Mouse (Mus musculus) embryonic facial prominence, embryonic 13.5 days (tissue): ENCODE measurements around the gene Scap. TPM values are rescaled to one million over a fixed set of nuclear protein-coding genes. Genes with fewer than 3 reads are reported as not detected.
A peak's percentile ranks its signal among the peaks of the same experiment; 100 is the strongest.
"Not testable (repeated sequence)": the region's sequence is repeated elsewhere in the genome, so short reads cannot be mapped to it uniquely, and the experiment has no call there.

Source experiments
- ATAC-seq: fragments of 200-750 bp; cut with Nextera tagmentation; 2 replicates; pipeline ENCODE4 v1.8.0; 2017; ENCODE audit warnings: low read depth; ENCODE audit not compliant: insufficient number of reproducible peaks, insufficient read depth, low FRiP score, low TSS enrichment
- H3K27ac ChIP-seq: fragments of 300-500 bp; sonication (generic); 2 replicates; pipeline ENCODE4 v1.5.1; 2015; ENCODE audit warnings: moderate library complexity, mild to moderate bottlenecking, inconsistent platforms
- H3K27me3 ChIP-seq: fragments of 300-500 bp; sonication (generic); 2 replicates; pipeline ENCODE4 v1.6.1; 2015; ENCODE audit warnings: mild to moderate bottlenecking, inconsistent platforms
- H3K36me3 ChIP-seq: fragments of 300-500 bp; sonication (generic); 2 replicates; pipeline ENCODE4 v1.6.1; 2015; ENCODE audit warnings: mild to moderate bottlenecking, inconsistent platforms
- H3K4me1 ChIP-seq: fragments of 300-500 bp; sonication (generic); 2 replicates; pipeline ENCODE4 v1.6.1; 2015; ENCODE audit warnings: inconsistent platforms
- H3K4me2 ChIP-seq: fragments of 300-500 bp; sonication (generic); 2 replicates; pipeline ENCODE4 v1.6.1; 2015; ENCODE audit warnings: moderate library complexity, mild to moderate bottlenecking, inconsistent platforms
- H3K4me3 ChIP-seq: fragments of 300-500 bp; sonication (generic); 2 replicates; pipeline ENCODE4 v1.5.1; 2015; ENCODE audit warnings: mild to moderate bottlenecking, inconsistent platforms
- H3K9ac ChIP-seq: fragments of 300-500 bp; sonication (generic); 2 replicates; pipeline ENCODE4 v1.6.1; 2015; ENCODE audit warnings: mild to moderate bottlenecking, inconsistent platforms
- H3K9me3 ChIP-seq: fragments of 300-500 bp; sonication (generic); 2 replicates; pipeline ENCODE4 v1.6.1; 2016; ENCODE audit warnings: inconsistent platforms
- WGBS: fragments of 180-500 bp; shearing (Covaris S2); methylation state at CpG from one replicate; pipeline ENCODE4 v1.1.7; 2015; ENCODE audit warnings: mixed read lengths; 5-methylcytosine and 5-hydroxymethylcytosine counted together
- polyA plus RNA-seq: library from polyadenylated mRNA; unstranded; fragments of >200 nt; fragmentation: Nextera tagmentation; extraction: Ambion mirVana; gene quantifications from 2 replicates; pipeline ENCODE4 v1.2.1, GENCODE M21; 2015

Scap gene
- polyA plus RNA-seq, 1 experiment from 2014 or later, result 41.6 TPM

- Histone ChIP-seq H3K4me3 (no peak overlapping the region), H3K4me2 (no peak overlapping the region), H3K27me3 (no peaks in the 10 kb centered on the region), H3K4me1 (no peaks in the 10 kb centered on the region), H3K27ac (no peak overlapping the region), H3K9ac (no peak overlapping the region), H3K36me3 (peaks cover 96% of the 10 kb centered on the region), H3K9me3 (no peaks in the 10 kb centered on the region)
- 96% methylated on average over 3 of the region's 3 CpGs for WGBS
- no peak for ATAC-seq
These were observed 57.8 kb downstream of the Scap start for GRCm38 (mm10) chr9:110390843-110391242.

- Histone ChIP-seq H3K9me3 (no peaks in the 10 kb centered on the region), H3K4me1 (no peaks in the 10 kb centered on the region), H3K9ac (no peak overlapping the region), H3K27me3 (no peaks in the 10 kb centered on the region), H3K27ac (no peak overlapping the region), H3K36me3 (peaks cover 87% of the 10 kb centered on the region), H3K4me2 (no peak overlapping the region), H3K4me3 (no peak overlapping the region)
- no peak for ATAC-seq
- WGBS, result 90% methylated on average over 4 of the region's 4 CpGs
These were observed 60.2 kb downstream of the Scap start for GRCm38 (mm10) chr9:110393295-110393694.

GRCm38 (mm10) chr9:110400650-110401049 lies 67.6 kb downstream of the Scap start:
- Histone ChIP-seq H3K4me3 (no peak overlapping the region), H3K27me3 (no peaks in the 10 kb centered on the region), H3K36me3 (peaks cover 36% of the 10 kb centered on the region), H3K9me3 (no peaks in the 10 kb centered on the region), H3K9ac (no peak overlapping the region), H3K4me2 (no peak overlapping the region), H3K27ac (no peak overlapping the region), H3K4me1 (0 out of 2 replicates have a peak, but pooled peaks cover under 1% of the 10 kb centered on the region)
- WGBS, result 90% methylated on average over 5 of the region's 5 CpGs
- no peak for ATAC-seq

GRCm38 (mm10) chr9:110402731-110403130 lies 69.6 kb downstream of the Scap start:
- no peak for ATAC-seq
- H3K4me3 ChIP-seq, result no peak overlapping the region
- no peaks in the 10 kb centered on the region for H3K9me3 ChIP-seq
- H3K4me2 ChIP-seq, result no peak overlapping the region
- peaks cover 24% of the 10 kb centered on the region for H3K36me3 ChIP-seq
- peaks cover 14% of the 10 kb centered on the region for H3K4me1 ChIP-seq
- WGBS, result 97% methylated on average over 2 of the region's 2 CpGs
- no peak overlapping the region for H3K9ac ChIP-seq
- H3K27ac ChIP-seq, result no peak overlapping the region
- no peaks in the 10 kb centered on the region for H3K27me3 ChIP-seq

GRCm38 (mm10) chr9:110403240-110403639 lies 70.2 kb downstream of the Scap start:
- H3K9ac ChIP-seq, H3K4me2 ChIP-seq, H3K4me3 ChIP-seq, H3K27ac ChIP-seq, H3K9me3 ChIP-seq, H3K27me3 ChIP-seq, ATAC-seq: not testable (repeated sequence)
- H3K36me3 ChIP-seq, result peaks cover 21% of the 10 kb centered on the region
- 95% methylated on average over 4 of the region's 4 CpGs for WGBS
- H3K4me1 ChIP-seq, result peaks cover 14% of the 10 kb centered on the region

- WGBS, result 2% methylated on average over 41 of the region's 41 CpGs
- Histone ChIP-seq H3K9ac (peak overlapping the region; percentile 95), H3K27ac (peak overlapping the region; percentile 75), H3K4me2 (peak overlapping the region; percentile 95), H3K36me3 (peaks cover 9% of the 10 kb centered on the region), H3K4me1 (peaks cover 14% of the 10 kb centered on the region), H3K27me3 (no peaks in the 10 kb centered on the region), H3K9me3 (no peaks in the 10 kb centered on the region), H3K4me3 (peak overlapping the region; percentile 90)
- ATAC-seq, result peak; percentile 50
These were observed 74.4 kb downstream of the Scap start for GRCm38 (mm10) chr9:110407311-110408098.

- Histone ChIP-seq H3K4me3 (peak within 1 kb of the TSS; percentile 90), H3K9ac (peak within 1 kb of the TSS; percentile 95), H3K4me2 (peak within 1 kb of the TSS; percentile 95), H3K9me3 (no peaks in the 10 kb centered on the region), H3K27ac (peak within 1 kb of the TSS; percentile 84), H3K27me3 (no peaks in the 10 kb centered on the region), H3K36me3 (peaks cover 6% of the 10 kb centered on the region; the same call in 1 of the 2 replicates), H3K4me1 (peaks cover 14% of the 10 kb centered on the region)
- ATAC-seq, result peak; percentile 94
- 1% methylated on average over 39 of the region's 39 CpGs for WGBS
These were observed 75.1 kb downstream of the Scap start, which contains the start of gene Ptpn23 for GRCm38 (mm10) chr9:110408099-110408773. Ptpn23 (minus strand) TSS chr9:110408213.

GRCm38 (mm10) chr9:110410908-110411887 lies 78.1 kb downstream of the Scap start:
- H3K9ac ChIP-seq, result no peak overlapping the region
- peaks cover 9% of the 10 kb centered on the region for H3K4me1 ChIP-seq
- H3K36me3 ChIP-seq, result no peaks in the 10 kb centered on the region
- ATAC-seq, result no peak
- WGBS, result 42% methylated on average over 6 of the region's 6 CpGs
- H3K27ac ChIP-seq, result no peak overlapping the region
- H3K4me3 ChIP-seq, result no peak overlapping the region
- H3K9me3 ChIP-seq, result no peaks in the 10 kb centered on the region
- no peaks in the 10 kb centered on the region for H3K27me3 ChIP-seq
- no peak overlapping the region for H3K4me2 ChIP-seq

- H3K4me3 ChIP-seq, result no peak overlapping the region
- 0 out of 2 replicates have a peak overlapping the region, but pooled peaks have one; percentile 40 for H3K9ac ChIP-seq
- H3K4me1 ChIP-seq, result no peaks in the 10 kb centered on the region
- ATAC-seq, result no peak
- H3K9me3 ChIP-seq, result no peaks in the 10 kb centered on the region
- H3K4me2 ChIP-seq, result no peak overlapping the region
- H3K36me3 ChIP-seq, result no peaks in the 10 kb centered on the region
- no peak overlapping the region for H3K27ac ChIP-seq
- 65% methylated on average over 7 of the region's 7 CpGs for WGBS
- no peaks in the 10 kb centered on the region for H3K27me3 ChIP-seq
These were observed 79.8 kb downstream of the Scap start for GRCm38 (mm10) chr9:110412926-110413325.

- Histone ChIP-seq H3K4me1 (no peaks in the 10 kb centered on the region), H3K4me3 (no peak overlapping the region), H3K36me3 (no peaks in the 10 kb centered on the region), H3K27ac (no peak overlapping the region), H3K9me3 (no peaks in the 10 kb centered on the region), H3K27me3 (no peaks in the 10 kb centered on the region), H3K4me2 (no peak overlapping the region), H3K9ac (no peak overlapping the region)
- no peak for ATAC-seq
- 54% methylated on average over 9 of the region's 9 CpGs for WGBS
These were observed 80.7 kb downstream of the Scap start for GRCm38 (mm10) chr9:110413785-110414184.

GRCm38 (mm10) chr9:110419511-110420112 lies 86.5 kb downstream of the Scap start, which contains the start of gene Ngp:
Ngp (plus strand) TSS chr9:110419747.
- H3K27ac ChIP-seq, result no peak within 1 kb of the TSS
- ATAC-seq, result no peak
- WGBS, result 90% methylated on average over 12 of the region's 12 CpGs
- H3K27me3 ChIP-seq, result no peaks in the 10 kb centered on the region
- no peaks in the 10 kb centered on the region for H3K36me3 ChIP-seq
- no peak within 1 kb of the TSS for H3K4me3 ChIP-seq
- no peak within 1 kb of the TSS for H3K4me2 ChIP-seq
- H3K9ac ChIP-seq, result no peak within 1 kb of the TSS
- no peaks in the 10 kb centered on the region for H3K9me3 ChIP-seq
- no peaks in the 10 kb centered on the region for H3K4me1 ChIP-seq
